In the genomic region with DNA sequence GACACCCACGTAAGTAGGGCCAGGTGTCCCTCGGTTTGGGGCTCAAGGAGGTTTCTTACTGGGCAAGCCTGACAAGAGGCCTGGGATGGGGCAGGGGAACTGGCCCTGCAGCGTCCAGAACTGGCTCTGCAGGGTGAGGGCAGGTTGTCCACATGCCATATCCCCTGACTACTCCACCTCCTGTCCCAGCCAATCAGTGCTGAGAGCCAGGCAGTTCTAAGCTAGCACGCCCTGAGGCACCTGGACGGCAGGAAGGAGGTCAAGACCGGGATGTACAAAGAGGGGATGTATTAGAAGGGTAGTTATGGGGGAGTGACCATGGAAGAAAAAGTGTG, we compare ENCODE assay signal across 20 mouse cellular contexts. TPM values are rescaled to one million over a fixed set of nuclear protein-coding genes. Genes with fewer than 3 reads are reported as not detected.
A peak's percentile ranks its signal among the peaks of the same experiment; 100 is the strongest.
DNase-seq lines count a peak whose midpoint lies in the region; ATAC-seq and TF ChIP-seq lines count a peak whose summit lies in the region.
"Had no signal": no experiment of that assay in that cellular context is flagged by ENCODE, and none has a peak within 500 bp of the region (broad histone marks: within the 10 kb centered on the region; RNA-seq: fewer than 3 reads in every experiment).

No protein-coding gene starts in this region.

- no peak overlapping the region for H3K27ac ChIP-seq in intestine, embryonic 15.5 days
- H3K27ac ChIP-seq in intestine, embryonic 16.5 days (ENCODE audit: low read length) = no peak overlapping the region
- peak overlapping the region; percentile 76 for H3K27ac ChIP-seq in brown adipose tissue, adult 24 weeks (replicated peaks; ENCODE audit: low read depth, low read length)
- H3K27ac ChIP-seq in lung, embryonic 16.5 days (ENCODE audit: low read length) = no peak overlapping the region
- H3K27ac ChIP-seq in gastrocnemius, adult 2 months = no peak overlapping the region
- H3K27ac ChIP-seq: forebrain, embryonic 15.5 days; hindbrain, embryonic 10.5 days; midbrain, embryonic 10.5 days had no signal

- DNase-seq in kidney, adult 8-10 months = peak; percentile 70 to 88
- DNase-seq in gastrocnemius, adult 2 months = no peak
- no peak for DNase-seq in cerebellum, postnatal 4 days (ENCODE audit: low spot score in 2 of 2)
- DNase-seq in right cerebral cortex, adult 2 months (ENCODE audit: low spot score in 2 of 2) = no peak
- DNase-seq: adrenal gland, adult 8-10 months; B cell, adult 2 months; gastrocnemius, postnatal 25 days; lung, embryonic 14.5 days; thymus, postnatal 36 days had no signal

- WGBS in intestine, embryonic 15.5 days = 68% methylated on average over 6 of the region's 6 CpGs
- WGBS in intestine, embryonic 16.5 days = 71% methylated on average over 6 of the region's 6 CpGs
- WGBS in lung, embryonic 16.5 days = 75% methylated on average over 6 of the region's 6 CpGs

- no peaks in the 10 kb centered on the region for H3K9me3 ChIP-seq in intestine, embryonic 15.5 days
- H3K9me3 ChIP-seq in intestine, embryonic 16.5 days (ENCODE audit: control insufficient read depth, low read length) = no peaks in the 10 kb centered on the region
- H3K9me3 ChIP-seq in lung, embryonic 16.5 days (ENCODE audit: control insufficient read depth, low read length) = no peaks in the 10 kb centered on the region
- H3K9me3 ChIP-seq: forebrain, embryonic 15.5 days; heart, embryonic 12.5 days; hindbrain, embryonic 10.5 days; midbrain, embryonic 10.5 days had no signal

- no peak overlapping the region for H3K9ac ChIP-seq in intestine, embryonic 15.5 days
- H3K9ac ChIP-seq in intestine, embryonic 16.5 days (ENCODE audit: low read depth, low read length) = no peak overlapping the region
- H3K9ac ChIP-seq in lung, embryonic 16.5 days (ENCODE audit: low read length) = no peak overlapping the region
- H3K9ac ChIP-seq: forebrain, embryonic 15.5 days; heart, embryonic 12.5 days; lung, embryonic 14.5 days had no signal

- ATAC-seq in intestine, embryonic 15.5 days = peak; percentile 16; the same call in 1 of the 2 replicates
- no peak for ATAC-seq in intestine, embryonic 16.5 days
- ATAC-seq in lung, embryonic 16.5 days (ENCODE audit: low read depth) = peak; percentile 18; the same call in 1 of the 2 replicates
- ATAC-seq: intestine, postnatal 0 days had no signal

- intact Hi-C loops in gastrocnemius, adult 2 months (cut with DNase I) = no loop called here

- H3K27me3 ChIP-seq in intestine, embryonic 15.5 days (replicated peaks) = no peaks in the 10 kb centered on the region
- H3K27me3 ChIP-seq in intestine, embryonic 16.5 days (replicated peaks; ENCODE audit: control insufficient read depth, insufficient read depth, low read length) = no peaks in the 10 kb centered on the region
- H3K27me3 ChIP-seq in lung, embryonic 16.5 days (ENCODE audit: control insufficient read depth, insufficient read depth, low read depth, low read length) = no peaks in the 10 kb centered on the region
- H3K27me3 ChIP-seq: forebrain, embryonic 15.5 days; heart, embryonic 12.5 days had no signal

- peaks cover 5% of the 10 kb centered on the region; the same call in 1 of the 2 replicates for H3K4me1 ChIP-seq in intestine, embryonic 15.5 days (replicated peaks)
- 0 out of 2 replicates have a peak, but pooled peaks cover 2% of the 10 kb centered on the region for H3K4me1 ChIP-seq in intestine, embryonic 16.5 days (ENCODE audit: control insufficient read depth, insufficient read depth, low read length)
- no peaks in the 10 kb centered on the region for H3K4me1 ChIP-seq in brown adipose tissue, adult 24 weeks (ENCODE audit: control insufficient read depth, insufficient read depth, insufficient read length, low read length)
- peaks cover 4% of the 10 kb centered on the region; the same call in 1 of the 2 replicates for H3K4me1 ChIP-seq in lung, embryonic 16.5 days (replicated peaks; ENCODE audit: control insufficient read depth, insufficient read depth, low read length)
- H3K4me1 ChIP-seq: forebrain, embryonic 15.5 days; hindbrain, embryonic 10.5 days; midbrain, embryonic 10.5 days had no signal

- H3K36me3 ChIP-seq in intestine, embryonic 15.5 days = peaks cover 57% of the 10 kb centered on the region
- peaks cover 32% of the 10 kb centered on the region for H3K36me3 ChIP-seq in intestine, embryonic 16.5 days (ENCODE audit: control insufficient read depth, insufficient read depth, low read length)
- peaks cover 38% of the 10 kb centered on the region for H3K36me3 ChIP-seq in lung, embryonic 16.5 days (ENCODE audit: control insufficient read depth, insufficient read depth, low read length)

- no peak overlapping the region for H3K4me3 ChIP-seq in intestine, embryonic 15.5 days (replicated peaks)
- H3K4me3 ChIP-seq in intestine, embryonic 16.5 days (ENCODE audit: low read length) = no peak overlapping the region
- H3K4me3 ChIP-seq in brown adipose tissue, adult 24 weeks (ENCODE audit: insufficient read depth, low read depth, low read length) = no peak overlapping the region
- no peak overlapping the region for H3K4me3 ChIP-seq in lung, embryonic 16.5 days (ENCODE audit: low read length)
- H3K4me3 ChIP-seq in gastrocnemius, adult 2 months = no peak overlapping the region
- H3K4me3 ChIP-seq: forebrain, embryonic 15.5 days; heart, embryonic 12.5 days; hindbrain, embryonic 10.5 days; midbrain, embryonic 10.5 days; myocyte had no signal

- no peak overlapping the region for H3K4me2 ChIP-seq in intestine, embryonic 15.5 days (replicated peaks)
- H3K4me2 ChIP-seq in intestine, embryonic 16.5 days (ENCODE audit: low read depth, low read length) = no peak overlapping the region
- H3K4me2 ChIP-seq in lung, embryonic 16.5 days (ENCODE audit: low read depth, low read length) = no peak overlapping the region
- H3K4me2 ChIP-seq: forebrain, embryonic 15.5 days; heart, embryonic 12.5 days; lung, embryonic 14.5 days had no signal

- no peak for TF ChIP-seq CTCF in gastrocnemius, adult 2 months (IDR thresholded peaks at IDR 0.05)

RNA-seq across cellular contexts. Expression of gene Xab2, which starts 11.3 kb away (rescaled TPM):
- 45.2 and 50.9 TPM in 2 replicates for polyA plus RNA-seq in intestine, embryonic 15.5 days (2015; fragmentation: Nextera tagmentation; extraction: Ambion mirVana)
- polyA plus RNA-seq in intestine, embryonic 16.5 days (2015; fragmentation: Nextera tagmentation; extraction: Ambion mirVana) = 45.9 and 48.1 TPM in 2 replicates
- 11.9 and 12.2 TPM in 2 replicates for polyA plus RNA-seq in brown adipose tissue, adult 24 weeks (2012; ENCODE audit: insufficient read depth, insufficient read length, missing spikeins)
- 56.1 and 56.3 TPM in 2 replicates for polyA plus RNA-seq in lung, embryonic 16.5 days (2015; fragmentation: Nextera tagmentation; extraction: Ambion mirVana)
- total RNA-seq in gastrocnemius, adult 2 months (2021) = 10 to 100 TPM; 11.0 to 11.3 TPM

RNA-seq across cellular contexts. Expression of gene Pet100, which starts 11.6 kb away (rescaled TPM):
- 89.9 and 93.4 TPM in 2 replicates for polyA plus RNA-seq in intestine, embryonic 15.5 days (2015; fragmentation: Nextera tagmentation; extraction: Ambion mirVana)
- 86.6 and 86.9 TPM in 2 replicates for polyA plus RNA-seq in intestine, embryonic 16.5 days (2015; fragmentation: Nextera tagmentation; extraction: Ambion mirVana)
- polyA plus RNA-seq in brown adipose tissue, adult 24 weeks (2012; ENCODE audit: insufficient read depth, insufficient read length, missing spikeins) = 387 and 399 TPM in 2 replicates
- polyA plus RNA-seq in lung, embryonic 16.5 days (2015; fragmentation: Nextera tagmentation; extraction: Ambion mirVana) = 97.8 and 111 TPM in 2 replicates
- 10 to 100 TPM; 87.7 to 92.0 TPM for total RNA-seq in gastrocnemius, adult 2 months (2021)

RNA-seq across cellular contexts. Expression of gene Pcp2, which starts 15.6 kb away (rescaled TPM):
- 0.10 TPM in 1 of 2 replicates, not detected in the other for polyA plus RNA-seq in intestine, embryonic 15.5 days (2015; fragmentation: Nextera tagmentation; extraction: Ambion mirVana)
- polyA plus RNA-seq in intestine, embryonic 16.5 days (2015; fragmentation: Nextera tagmentation; extraction: Ambion mirVana) = 0.29 TPM in 1 of 2 replicates, not detected in the other
- not detected in 2 replicates for polyA plus RNA-seq in brown adipose tissue, adult 24 weeks (2012; ENCODE audit: insufficient read depth, insufficient read length, missing spikeins)
- 0.10 and 0.34 TPM in 2 replicates for polyA plus RNA-seq in lung, embryonic 16.5 days (2015; fragmentation: Nextera tagmentation; extraction: Ambion mirVana)
- total RNA-seq in gastrocnemius, adult 2 months (2021) = not detected
- total RNA-seq: adrenal gland, adult 8-10 months; common myeloid progenitor, adult 5-6 weeks had no signal
- polyA plus RNA-seq: heart, embryonic 12.5 days; hindbrain, embryonic 10.5 days; intestine, postnatal 0 days; lung, embryonic 14.5 days had no signal

RNA-seq across cellular contexts. Expression of gene Stxbp2, which starts 21.0 kb away (rescaled TPM):
- 110 and 123 TPM in 2 replicates for polyA plus RNA-seq in intestine, embryonic 15.5 days (2015; fragmentation: Nextera tagmentation; extraction: Ambion mirVana)
- polyA plus RNA-seq in intestine, embryonic 16.5 days (2015; fragmentation: Nextera tagmentation; extraction: Ambion mirVana) = 161 and 169 TPM in 2 replicates
- polyA plus RNA-seq in brown adipose tissue, adult 24 weeks (2012; ENCODE audit: insufficient read depth, insufficient read length, missing spikeins) = 45.5 and 96.4 TPM in 2 replicates
- polyA plus RNA-seq in lung, embryonic 16.5 days (2015; fragmentation: Nextera tagmentation; extraction: Ambion mirVana) = 91.6 and 112 TPM in 2 replicates
- 1 to 10 TPM; 2.7 to 5.5 TPM for total RNA-seq in gastrocnemius, adult 2 months (2021)

RNA-seq across cellular contexts. Expression of gene Camsap3, which starts 22.7 kb away (rescaled TPM):
- polyA plus RNA-seq in intestine, embryonic 15.5 days (2015; fragmentation: Nextera tagmentation; extraction: Ambion mirVana) = 21.0 and 24.4 TPM in 2 replicates
- 23.4 and 26.1 TPM in 2 replicates for polyA plus RNA-seq in intestine, embryonic 16.5 days (2015; fragmentation: Nextera tagmentation; extraction: Ambion mirVana)
- polyA plus RNA-seq in brown adipose tissue, adult 24 weeks (2012; ENCODE audit: insufficient read depth, insufficient read length, missing spikeins) = 11.3 and 14.4 TPM in 2 replicates
- 6.9 and 7.7 TPM in 2 replicates for polyA plus RNA-seq in lung, embryonic 16.5 days (2015; fragmentation: Nextera tagmentation; extraction: Ambion mirVana)
- total RNA-seq in gastrocnemius, adult 2 months (2021) = under 1 TPM; 0.22 to 0.33 TPM

Comparison
In these comparisons a context has a peak if more than half of its experiments do, and no peak if none do; other contexts are left out.
1. DNase-seq: peak in kidney, adult 8-10 months (2 of 2); none in gastrocnemius, adult 2 months (single experiment), cerebellum, postnatal 4 days (0 of 2) and right cerebral cortex, adult 2 months (0 of 2).